Mouse (Mus musculus): ENCODE results near the gene Tenm4. TPM values are rescaled to one million over a fixed set of nuclear protein-coding genes. Genes with fewer than 3 reads are reported as not detected.

Tenm4 gene
- polyA plus RNA-seq, 1 experiment from 2014 or later, result 28.1 TPM

GRCm38 (mm10) chr7:96765321-96765960 lies 594.4 kb downstream of the Tenm4 start:
- Histone ChIP-seq H3K9me3 (replicated peaks; ENCODE audit: control insufficient read depth, low read length) (no peaks in the 10 kb centered on the region), H3K4me1 (ENCODE audit: control insufficient read depth, insufficient read depth, low read length) (peaks cover 4% of the 10 kb centered on the region), H3K27me3 (ENCODE audit: control insufficient read depth, insufficient read depth, low read length) (no peaks in the 10 kb centered on the region), H3K4me3 (ENCODE audit: low read depth, low read length) (no peak overlapping the region), H3K4me2 (ENCODE audit: low read depth, low read length) (no peak overlapping the region), H3K27ac (replicated peaks; ENCODE audit: low read depth, low read length) (no peak overlapping the region), H3K36me3 (replicated peaks; ENCODE audit: control insufficient read depth, insufficient read depth, low read depth, low read length) (peaks cover 6% of the 10 kb centered on the region), H3K9ac (replicated peaks; ENCODE audit: low read length) (no peak overlapping the region)
- DNase-seq (ENCODE audit: low spot score), result no peak
- 55% methylated on average over 15 of the region's 15 CpGs for WGBS
- ATAC-seq (replicated peaks; ENCODE audit: insufficient number of reproducible peaks, low FRiP score, low TSS enrichment, low read depth), result no peak

GRCm38 (mm10) chr7:96767090-96767489 lies 596.0 kb downstream of the Tenm4 start:
- H3K4me1 ChIP-seq (ENCODE audit: control insufficient read depth, insufficient read depth, low read length), result peaks cover 4% of the 10 kb centered on the region
- no peaks in the 10 kb centered on the region for H3K9me3 ChIP-seq (replicated peaks; ENCODE audit: control insufficient read depth, low read length)
- WGBS, result 80% methylated on average over 3 of the region's 3 CpGs
- H3K4me3 ChIP-seq (ENCODE audit: low read depth, low read length), result no peak overlapping the region
- H3K9ac ChIP-seq (replicated peaks; ENCODE audit: low read length), result no peak overlapping the region
- H3K27me3 ChIP-seq (ENCODE audit: control insufficient read depth, insufficient read depth, low read length), result no peaks in the 10 kb centered on the region
- DNase-seq (ENCODE audit: low spot score) (no peak), ATAC-seq (replicated peaks; ENCODE audit: insufficient number of reproducible peaks, low FRiP score, low TSS enrichment, low read depth) (no peak)
- no peak overlapping the region for H3K4me2 ChIP-seq (ENCODE audit: low read depth, low read length)
- H3K36me3 ChIP-seq (replicated peaks; ENCODE audit: control insufficient read depth, insufficient read depth, low read depth, low read length), result peaks cover 6% of the 10 kb centered on the region
- H3K27ac ChIP-seq (replicated peaks; ENCODE audit: low read depth, low read length), result no peak overlapping the region

GRCm38 (mm10) chr7:96768718-96769117 lies 597.7 kb downstream of the Tenm4 start:
- peaks cover 6% of the 10 kb centered on the region for H3K36me3 ChIP-seq (replicated peaks; ENCODE audit: control insufficient read depth, insufficient read depth, low read depth, low read length)
- peaks cover 4% of the 10 kb centered on the region for H3K4me1 ChIP-seq (ENCODE audit: control insufficient read depth, insufficient read depth, low read length)
- no peak overlapping the region for H3K27ac ChIP-seq (replicated peaks; ENCODE audit: low read depth, low read length)
- H3K27me3 ChIP-seq (ENCODE audit: control insufficient read depth, insufficient read depth, low read length), result no peaks in the 10 kb centered on the region
- 92% methylated on average over 6 of the region's 6 CpGs for WGBS
- DNase-seq (ENCODE audit: low spot score) (no peak), ATAC-seq (replicated peaks; ENCODE audit: insufficient number of reproducible peaks, low FRiP score, low TSS enrichment, low read depth) (no peak)
- H3K4me2 ChIP-seq (ENCODE audit: low read depth, low read length), result no peak overlapping the region
- H3K9ac ChIP-seq (replicated peaks; ENCODE audit: low read length), result no peak overlapping the region
- H3K9me3 ChIP-seq (replicated peaks; ENCODE audit: control insufficient read depth, low read length), result no peaks in the 10 kb centered on the region
- no peak overlapping the region for H3K4me3 ChIP-seq (ENCODE audit: low read depth, low read length)

- Histone ChIP-seq H3K9me3 (replicated peaks; ENCODE audit: control insufficient read depth, low read length) (no peaks in the 10 kb centered on the region), H3K9ac (replicated peaks; ENCODE audit: low read length) (no peak overlapping the region), H3K4me1 (ENCODE audit: control insufficient read depth, insufficient read depth, low read length) (peaks cover 11% of the 10 kb centered on the region), H3K36me3 (replicated peaks; ENCODE audit: control insufficient read depth, insufficient read depth, low read depth, low read length) (peaks cover 6% of the 10 kb centered on the region), H3K27me3 (ENCODE audit: control insufficient read depth, insufficient read depth, low read length) (no peaks in the 10 kb centered on the region), H3K4me2 (ENCODE audit: low read depth, low read length) (no peak overlapping the region), H3K27ac (replicated peaks; ENCODE audit: low read depth, low read length) (no peak overlapping the region), H3K4me3 (ENCODE audit: low read depth, low read length) (no peak overlapping the region)
- ATAC-seq (replicated peaks; ENCODE audit: insufficient number of reproducible peaks, low FRiP score, low TSS enrichment, low read depth) (no peak), DNase-seq (ENCODE audit: low spot score) (no peak)
- WGBS, result 78% methylated on average over 4 of the region's 4 CpGs
Measured at GRCm38 (mm10) chr7:96769784-96770183, 598.7 kb downstream of the Tenm4 start.

GRCm38 (mm10) chr7:96772966-96773365 lies 601.9 kb downstream of the Tenm4 start:
- Histone ChIP-seq H3K4me1 (ENCODE audit: control insufficient read depth, insufficient read depth, low read length) (peaks cover 11% of the 10 kb centered on the region), H3K27me3 (ENCODE audit: control insufficient read depth, insufficient read depth, low read length) (no peaks in the 10 kb centered on the region), H3K36me3 (replicated peaks; ENCODE audit: control insufficient read depth, insufficient read depth, low read depth, low read length) (no peaks in the 10 kb centered on the region; the same call in 1 of the 2 replicates), H3K27ac (replicated peaks; ENCODE audit: low read depth, low read length) (no peak overlapping the region), H3K4me2 (ENCODE audit: low read depth, low read length) (no peak overlapping the region), H3K9me3 (replicated peaks; ENCODE audit: control insufficient read depth, low read length) (no peaks in the 10 kb centered on the region), H3K4me3 (ENCODE audit: low read depth, low read length) (no peak overlapping the region), H3K9ac (replicated peaks; ENCODE audit: low read length) (no peak overlapping the region)
- ATAC-seq (replicated peaks; ENCODE audit: insufficient number of reproducible peaks, low FRiP score, low TSS enrichment, low read depth) (no peak), DNase-seq (ENCODE audit: low spot score) (no peak)
- WGBS, result 71% methylated on average over 4 of the region's 4 CpGs

- no peaks in the 10 kb centered on the region for H3K27me3 ChIP-seq (ENCODE audit: control insufficient read depth, insufficient read depth, low read length)
- DNase-seq (ENCODE audit: low spot score), result peak; percentile 57
- peaks cover 11% of the 10 kb centered on the region for H3K4me1 ChIP-seq (ENCODE audit: control insufficient read depth, insufficient read depth, low read length)
- H3K4me3 ChIP-seq (ENCODE audit: low read depth, low read length), result no peak overlapping the region
- no peaks in the 10 kb centered on the region for H3K9me3 ChIP-seq (replicated peaks; ENCODE audit: control insufficient read depth, low read length)
- no peak overlapping the region for H3K27ac ChIP-seq (replicated peaks; ENCODE audit: low read depth, low read length)
- 71% methylated on average over 17 of the region's 17 CpGs for WGBS
- peak overlapping the region; percentile 34; the same call in 1 of the 2 replicates for H3K9ac ChIP-seq (replicated peaks; ENCODE audit: low read length)
- ATAC-seq (replicated peaks; ENCODE audit: insufficient number of reproducible peaks, low FRiP score, low TSS enrichment, low read depth), result no peak; the same call in 1 of the 2 replicates
- H3K36me3 ChIP-seq (replicated peaks; ENCODE audit: control insufficient read depth, insufficient read depth, low read depth, low read length), result no peaks in the 10 kb centered on the region; the same call in 1 of the 2 replicates
- no peak overlapping the region for H3K4me2 ChIP-seq (ENCODE audit: low read depth, low read length)
Measured at GRCm38 (mm10) chr7:96773585-96774225, 602.7 kb downstream of the Tenm4 start.

GRCm38 (mm10) chr7:96775080-96775486 lies 604.0 kb downstream of the Tenm4 start:
- WGBS, result 31% methylated on average over 6 of the region's 6 CpGs
- no peak; the same call in 1 of the 2 replicates for ATAC-seq (replicated peaks; ENCODE audit: insufficient number of reproducible peaks, low FRiP score, low TSS enrichment, low read depth)

GRCm38 (mm10) chr7:96777938-96778600 lies 607.0 kb downstream of the Tenm4 start:
- Histone ChIP-seq H3K4me2 (ENCODE audit: low read depth, low read length) (no peak overlapping the region), H3K9me3 (replicated peaks; ENCODE audit: control insufficient read depth, low read length) (no peaks in the 10 kb centered on the region), H3K27ac (replicated peaks; ENCODE audit: low read depth, low read length) (no peak overlapping the region), H3K9ac (replicated peaks; ENCODE audit: low read length) (no peak overlapping the region), H3K36me3 (replicated peaks; ENCODE audit: control insufficient read depth, insufficient read depth, low read depth, low read length) (no peaks in the 10 kb centered on the region; the same call in 1 of the 2 replicates), H3K27me3 (ENCODE audit: control insufficient read depth, insufficient read depth, low read length) (no peaks in the 10 kb centered on the region), H3K4me3 (ENCODE audit: low read depth, low read length) (no peak overlapping the region), H3K4me1 (ENCODE audit: control insufficient read depth, insufficient read depth, low read length) (peaks cover 11% of the 10 kb centered on the region)
- 87% methylated on average over 8 of the region's 8 CpGs for WGBS
- ATAC-seq (replicated peaks; ENCODE audit: insufficient number of reproducible peaks, low FRiP score, low TSS enrichment, low read depth) (no peak), DNase-seq (ENCODE audit: low spot score) (no peak)

More at GRCm38 (mm10) chr7:96775080-96775486, 604.0 kb downstream of the Tenm4 start:
- H3K36me3 ChIP-seq (replicated peaks; ENCODE audit: control insufficient read depth, insufficient read depth, low read depth, low read length), result no peaks in the 10 kb centered on the region; the same call in 1 of the 2 replicates
- peaks cover 11% of the 10 kb centered on the region for H3K4me1 ChIP-seq (ENCODE audit: control insufficient read depth, insufficient read depth, low read length)
- H3K4me3 ChIP-seq (ENCODE audit: low read depth, low read length), result no peak overlapping the region
- no peaks in the 10 kb centered on the region for H3K27me3 ChIP-seq (ENCODE audit: control insufficient read depth, insufficient read depth, low read length)
- no peaks in the 10 kb centered on the region for H3K9me3 ChIP-seq (replicated peaks; ENCODE audit: control insufficient read depth, low read length)
- H3K4me2 ChIP-seq (ENCODE audit: low read depth, low read length), result no peak overlapping the region
- no peak overlapping the region; the same call in 1 of the 2 replicates for H3K9ac ChIP-seq (replicated peaks; ENCODE audit: low read length)
- DNase-seq (ENCODE audit: low spot score), result peak; percentile 44
- peak overlapping the region; percentile 72 for H3K27ac ChIP-seq (replicated peaks; ENCODE audit: low read depth, low read length)

Data from embryonic facial prominence, embryonic 11.5 days (tissue).